Mouse (Mus musculus) heart, postnatal 4 days (tissue): ENCODE measurements around the gene Bag6. TPM values are rescaled to one million over a fixed set of nuclear protein-coding genes. Genes with fewer than 3 reads are reported as not detected.

Experiments used
- DNase-seq: peaks from one replicate; pipeline ENCODE4 v3.0.0; 2021
- microRNA-seq, 2 experiments: library from miRNA; unstranded; fragments of <30 nt; microRNA quantifications; one replicate each; pipeline ENCODE4 v1.2.0; 2021 to 2022
- total RNA-seq, 2 experiments: library from RNA; stranded (reverse); gene quantifications; 2 replicates each; pipeline ENCODE4 v1.2.3; 2021

Bag6 gene
- total RNA-seq, 2 experiments from 2014 or later = 318 to 321 TPM

GRCm38 (mm10) chr17:35195631-35196320, 60.8 kb downstream of the Bag6 start:
- DNase-seq = peak; percentile 86

- no peak for DNase-seq
Observed at GRCm38 (mm10) chr17:35196321-35196641, 61.3 kb downstream of the Bag6 start.

Small RNA genes lying within 50 kb of the gene (microRNA-seq; reads per million reads assigned to microRNA genes)
- gene Mir6973a = 0 reads per million in 2 experiments

Other genes starting within 250 kb of the Bag6 start
- 1 to 10 TPM; 3.0 to 3.7 TPM for gene C2, start 236.9 kb upstream of the Bag6 start, total RNA-seq
- 10 to 100 TPM; 55.7 to 56.8 TPM for gene Ehmt2, start 236.7 kb upstream of the Bag6 start, total RNA-seq
- gene Slc44a4, start 220.7 kb upstream of the Bag6 start, total RNA-seq = not detected
- 10 to 100 TPM; 10.1 to 11.7 TPM for gene Neu1, start 203.9 kb upstream of the Bag6 start, total RNA-seq
- gene Hspa1b, start 175.9 kb upstream of the Bag6 start, total RNA-seq = 1 to 10 TPM; 4.8 to 5.2 TPM
- not detected for gene Gm20481, start 165.3 kb upstream of the Bag6 start, total RNA-seq
- 1 to 10 TPM; 2.6 to 2.9 TPM for gene Hspa1a, start 163.0 kb upstream of the Bag6 start, total RNA-seq
- gene Hspa1l, start 162.5 kb upstream of the Bag6 start, total RNA-seq = 1 to 10 TPM; 5.3 to 6.6 TPM
- 10 to 100 TPM; 52.2 to 55.0 TPM for gene Lsm2, start 153.3 kb upstream of the Bag6 start, total RNA-seq
- 10 to 100 TPM; 46.7 to 49.0 TPM for gene Vars, start 134.2 kb upstream of the Bag6 start, total RNA-seq
- gene Vwa7, start 118.6 kb upstream of the Bag6 start, total RNA-seq = 1 to 10 TPM; 1.6 to 1.8 TPM
- gene Sapcd1, start 107.2 kb upstream of the Bag6 start, total RNA-seq = 1 to 10 TPM in 1 of 2 experiments, under 1 TPM in 1; 0.74 to 1.3 TPM
- gene Msh5, start 88.4 kb upstream of the Bag6 start, total RNA-seq = 1 to 10 TPM; 4.0 to 6.5 TPM
- 100 to 1,000 TPM; 166 to 167 TPM for gene Clic1, start 85.2 kb upstream of the Bag6 start, total RNA-seq
- 100 to 1,000 TPM; 104 to 106 TPM for gene Ddah2, start 76.1 kb upstream of the Bag6 start, total RNA-seq
- gene Ly6g6c, start 69.8 kb upstream of the Bag6 start, total RNA-seq = not detected
- under 1 TPM in 1 of 2 experiments, not detected in 1; 0.47 TPM for gene Mpig6b, start 69.0 kb upstream of the Bag6 start, total RNA-seq
- gene Ly6g6e, start 58.3 kb upstream of the Bag6 start, total RNA-seq = not detected
- 1 to 10 TPM; 1.6 to 2.4 TPM for gene Ly6g6d, start 57.1 kb upstream of the Bag6 start, total RNA-seq
- not detected for gene Ly6g6f, start 49.6 kb upstream of the Bag6 start, total RNA-seq
- gene Abhd16a, start 45.9 kb upstream of the Bag6 start, total RNA-seq = 10 to 100 TPM; 50.6 to 53.5 TPM
- gene Ly6g5c, start 26.9 kb upstream of the Bag6 start, total RNA-seq = not detected
- gene Ly6g5b, start 19.8 kb upstream of the Bag6 start, total RNA-seq = under 1 TPM; 0.52 to 0.62 TPM
- gene Gpank1, start 13.7 kb upstream of the Bag6 start, total RNA-seq = 1 to 10 TPM; 6.0 to 6.2 TPM
- 100 to 1,000 TPM; 189 to 196 TPM for gene Csnk2b, start 13.1 kb upstream of the Bag6 start, total RNA-seq
- 10 to 100 TPM; 26.6 to 27.3 TPM for gene D17H6S53E, start 8.8 kb upstream of the Bag6 start, total RNA-seq
- gene Apom, start 3.1 kb upstream of the Bag6 start, total RNA-seq = not detected
- 100 to 1,000 TPM; 248 to 251 TPM for gene Prrc2a, start 29.7 kb downstream of the Bag6 start, total RNA-seq
- gene Aif1, start 40.9 kb downstream of the Bag6 start, total RNA-seq = 1 to 10 TPM; 2.9 to 3.4 TPM
- gene Lst1, start 53.3 kb downstream of the Bag6 start, total RNA-seq = 1 to 10 TPM; 4.2 to 4.8 TPM
- gene Ltb, start 59.3 kb downstream of the Bag6 start, total RNA-seq = 1 to 10 TPM in 1 of 2 experiments, under 1 TPM in 1; 0.81 to 1.0 TPM
- 1 to 10 TPM in 1 of 2 experiments, under 1 TPM in 1; 0.76 to 1.3 TPM for gene Tnf, start 66.8 kb downstream of the Bag6 start, total RNA-seq
- gene Lta, start 70.2 kb downstream of the Bag6 start, total RNA-seq = under 1 TPM; 0.26 to 0.32 TPM
- gene Gm16181, start 85.7 kb downstream of the Bag6 start, total RNA-seq = under 1 TPM in 1 of 2 experiments, not detected in 1; 0.52 TPM
- 1 to 10 TPM; 8.0 to 9.3 TPM for gene Atp6v1g2, start 98.5 kb downstream of the Bag6 start, total RNA-seq
- 10 to 100 TPM; 10.8 to 11.0 TPM for gene Nfkbil1, start 100.6 kb downstream of the Bag6 start, total RNA-seq
- 100 to 1,000 TPM; 221 to 230 TPM for gene Ddx39b, start 106.6 kb downstream of the Bag6 start, total RNA-seq
- 10 to 100 TPM; 45.9 to 50.4 TPM for gene H2-D1, start 127.6 kb downstream of the Bag6 start, total RNA-seq
- under 1 TPM; 0.43 to 0.55 TPM for gene H2-Q1, start 185.2 kb downstream of the Bag6 start, total RNA-seq
- under 1 TPM; 0.64 to 0.77 TPM for gene H2-Q2, start 207.1 kb downstream of the Bag6 start, total RNA-seq
- gene H2-Q4, start 244.4 kb downstream of the Bag6 start, total RNA-seq = 1 to 10 TPM; 8.0 TPM